Mouse (Mus musculus): Measurements from ENCODE around the gene Mgll.

GRCm38 (mm10) chr6:88793872-88794271, 69.7 kb downstream of the Mgll start:
- TF ChIP-seq CTCF (IDR thresholded peaks at IDR 0.05; ENCODE audit: borderline replicate concordance, insufficient read depth, low read depth, low read length): no peak
- TF ChIP-seq POLR2A (IDR thresholded peaks at IDR 0.05; ENCODE audit: borderline replicate concordance, insufficient read depth, low read length): no peak

Measured in cerebellum, adult 2 months (tissue).